Mouse (Mus musculus) embryonic facial prominence, embryonic 14.5 days (tissue): ENCODE measurements at regions not wholly inside any gene's neighbourhood (a gene's known extent, or its start where the extent isn't known, plus 50 kb on each side); places are given as distances from the start of the nearest gene placed in this dataset.
A peak's percentile ranks its signal among the peaks of the same experiment; 100 is the strongest.

ENCODE experiments used
- ATAC-seq: fragments of 200-750 bp; cut with Nextera tagmentation; 2 replicates; pipeline ENCODE4 v1.8.0; 2017; ENCODE audit warnings: low read depth, moderate number of reproducible peaks, moderate TSS enrichment
- DNase-seq: peaks from one replicate; pipeline ENCODE4 v3.0.0-alpha.2; 2015; ENCODE audit warnings: low spot score
- H3K27ac ChIP-seq: fragments of 300-500 bp; sonication (generic); replicated peaks from 2 replicates; pipeline ENCODE4 v1.5.1; 2014; ENCODE audit warnings: low read depth, mild to moderate bottlenecking, low read length, moderate library complexity
- H3K27me3 ChIP-seq: fragments of 300-500 bp; sonication (generic); replicated peaks from 2 replicates; pipeline ENCODE4 v1.6.1; 2014; ENCODE audit warnings: low read length; ENCODE audit not compliant: control insufficient read depth, insufficient read depth
- H3K36me3 ChIP-seq: fragments of 300-500 bp; sonication (generic); 2 replicates; pipeline ENCODE4 v1.6.1; 2014; ENCODE audit warnings: low read length, mixed read lengths; ENCODE audit not compliant: control insufficient read depth, insufficient read depth
- H3K4me1 ChIP-seq: fragments of 300-500 bp; sonication (generic); 2 replicates; pipeline ENCODE4 v1.6.1; 2014; ENCODE audit warnings: antibody characterized with exemption, low read length; ENCODE audit not compliant: control insufficient read depth, insufficient read depth
- H3K4me2 ChIP-seq: fragments of 300-500 bp; sonication (generic); 2 replicates; pipeline ENCODE4 v1.6.1; 2014; ENCODE audit warnings: low read depth, mild to moderate bottlenecking, low read length, moderate library complexity, mixed read lengths
- H3K4me3 ChIP-seq: fragments of 300-500 bp; sonication (generic); 2 replicates; pipeline ENCODE4 v1.5.1; 2014; ENCODE audit warnings: low read depth, mild to moderate bottlenecking, low read length
- H3K9ac ChIP-seq: fragments of 300-500 bp; sonication (generic); 2 replicates; pipeline ENCODE4 v1.6.1; 2014; ENCODE audit warnings: low read depth, mild to moderate bottlenecking, low read length, moderate library complexity, mixed read lengths
- H3K9me3 ChIP-seq: fragments of 300-500 bp; sonication (generic); 2 replicates; pipeline ENCODE4 v1.6.1; 2016; ENCODE audit warnings: low read length; ENCODE audit not compliant: control insufficient read depth
- WGBS: fragments of 180-500 bp; shearing (Covaris S2); extraction: QIAGEN DNeasy Blood & Tissue Kit; methylation state at CpG from one replicate; pipeline ENCODE4 v1.1.7; 2014; 5-methylcytosine and 5-hydroxymethylcytosine counted together

GRCm38 (mm10) chr9:99800076-99800475 lies 75.9 kb downstream of the Sox14 start:
- Histone ChIP-seq H3K4me2 (peak overlapping the region; percentile 72), H3K4me3 (peak overlapping the region; percentile 36), H3K27ac (no peak overlapping the region), H3K27me3 (no peaks in the 10 kb centered on the region), H3K9me3 (no peaks in the 10 kb centered on the region), H3K4me1 (peaks cover 14% of the 10 kb centered on the region; the same call in 1 of the 2 replicates), H3K36me3 (no peaks in the 10 kb centered on the region), H3K9ac (peak overlapping the region; percentile 49)
- DNase-seq = peak; percentile 33
- 4% methylated on average over 13 of the region's 13 CpGs for WGBS
- peak; percentile 20; the same call in 1 of the 2 replicates for ATAC-seq

- no peak overlapping the region for H3K27ac ChIP-seq
- peak overlapping the region; percentile 72 for H3K4me2 ChIP-seq
- peak overlapping the region; percentile 49 for H3K9ac ChIP-seq
- WGBS = under 1% methylated on average over 16 of the region's 16 CpGs
- DNase-seq = peak; percentile 77
- no peaks in the 10 kb centered on the region for H3K27me3 ChIP-seq
- peak overlapping the region; percentile 36 for H3K4me3 ChIP-seq
- H3K36me3 ChIP-seq = no peaks in the 10 kb centered on the region
- peak; percentile 92 for ATAC-seq
- peaks cover 14% of the 10 kb centered on the region; the same call in 1 of the 2 replicates for H3K4me1 ChIP-seq
- no peaks in the 10 kb centered on the region for H3K9me3 ChIP-seq
These were observed 76.5 kb downstream of the Sox14 start for GRCm38 (mm10) chr9:99799387-99800021.

- Histone ChIP-seq H3K27ac (no peak overlapping the region), H3K4me3 (no peak overlapping the region), H3K4me2 (no peak overlapping the region), H3K27me3 (no peaks in the 10 kb centered on the region), H3K9me3 (no peaks in the 10 kb centered on the region), H3K4me1 (peaks cover 14% of the 10 kb centered on the region; the same call in 1 of the 2 replicates), H3K9ac (no peak overlapping the region), H3K36me3 (no peaks in the 10 kb centered on the region)
- ATAC-seq (no peak), DNase-seq (peak; percentile 20)
- 64% methylated on average over 9 of the region's 9 CpGs for WGBS
These were observed 78.8 kb downstream of the Sox14 start for GRCm38 (mm10) chr9:99797066-99797770.

GRCm38 (mm10) chr9:99792700-99793099 lies 75.6 kb upstream of the Cldn18 start:
- Histone ChIP-seq H3K4me2 (no peak overlapping the region), H3K4me1 (no peaks in the 10 kb centered on the region), H3K9me3 (no peaks in the 10 kb centered on the region), H3K27ac (no peak overlapping the region), H3K9ac (no peak overlapping the region), H3K4me3 (no peak overlapping the region), H3K27me3 (no peaks in the 10 kb centered on the region), H3K36me3 (no peaks in the 10 kb centered on the region)
- ATAC-seq = no peak
- no peak for DNase-seq
- 73% methylated on average over 7 of the region's 7 CpGs for WGBS

- Histone ChIP-seq H3K9me3 (no peaks in the 10 kb centered on the region), H3K4me1 (no peaks in the 10 kb centered on the region), H3K9ac (no peak overlapping the region), H3K4me2 (no peak overlapping the region), H3K36me3 (no peaks in the 10 kb centered on the region), H3K4me3 (no peak overlapping the region), H3K27me3 (no peaks in the 10 kb centered on the region), H3K27ac (no peak overlapping the region)
- 65% methylated on average over 7 of the region's 7 CpGs for WGBS
- DNase-seq (no peak), ATAC-seq (no peak)
These were observed 69.8 kb upstream of the Cldn18 start for GRCm38 (mm10) chr9:99786864-99787263.

- ATAC-seq (no peak), DNase-seq (peak; percentile 36)
- Histone ChIP-seq H3K9me3 (no peaks in the 10 kb centered on the region), H3K4me1 (no peaks in the 10 kb centered on the region), H3K36me3 (no peaks in the 10 kb centered on the region), H3K4me2 (no peak overlapping the region), H3K27me3 (no peaks in the 10 kb centered on the region), H3K4me3 (no peak overlapping the region), H3K9ac (no peak overlapping the region), H3K27ac (no peak overlapping the region)
- WGBS = 81% methylated on average over 2 of the region's 2 CpGs
These were observed 66.1 kb upstream of the Cldn18 start for GRCm38 (mm10) chr9:99783156-99783555.

DNA sequence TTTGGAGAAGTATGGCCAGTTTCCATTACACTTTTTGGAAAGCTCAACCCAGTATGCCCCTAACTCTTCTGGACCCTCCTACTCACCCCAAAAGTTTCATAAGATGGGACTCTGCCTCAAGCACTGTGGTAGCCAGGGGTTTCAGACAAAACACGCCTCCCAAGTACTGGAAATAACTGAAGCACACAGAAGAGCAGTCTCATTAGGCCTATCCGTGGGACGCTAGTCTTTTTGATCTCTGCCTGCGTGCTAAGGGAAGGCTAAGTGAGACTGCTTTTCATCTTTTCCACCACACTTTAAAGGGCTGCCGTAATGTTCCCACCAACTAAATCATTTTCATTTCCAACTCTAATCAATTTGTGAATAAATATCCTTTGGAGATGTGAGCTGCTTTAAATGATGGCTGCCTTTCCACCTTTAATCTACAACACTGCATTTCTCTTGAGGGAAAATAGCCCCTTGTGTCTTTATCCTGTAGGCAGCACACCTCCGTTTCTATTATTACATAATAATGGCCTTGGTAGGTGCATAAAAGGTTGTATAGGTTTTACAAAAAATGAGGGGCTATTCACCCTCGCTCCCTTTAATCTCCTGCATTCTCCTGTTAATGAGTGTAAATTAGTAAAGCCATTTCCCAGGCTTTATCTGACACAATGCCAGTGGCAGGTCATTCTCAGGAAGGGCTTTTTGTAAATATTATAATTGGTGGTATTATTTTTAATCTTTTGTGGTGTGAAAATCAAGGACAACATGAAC lies 65.5 kb upstream of the Cldn18 start:
- ATAC-seq = no peak
- no peaks in the 10 kb centered on the region for H3K36me3 ChIP-seq
- H3K4me2 ChIP-seq = no peak overlapping the region
- H3K4me1 ChIP-seq = no peaks in the 10 kb centered on the region
- H3K9ac ChIP-seq = no peak overlapping the region
- H3K27me3 ChIP-seq = no peaks in the 10 kb centered on the region
- H3K9me3 ChIP-seq = no peaks in the 10 kb centered on the region
- no peak for DNase-seq
- 61% methylated on average over 7 of the region's 7 CpGs for WGBS
- H3K4me3 ChIP-seq = no peak overlapping the region
- no peak overlapping the region for H3K27ac ChIP-seq

- no peak for ATAC-seq
- Histone ChIP-seq H3K4me2 (no peak overlapping the region), H3K4me1 (no peaks in the 10 kb centered on the region), H3K27ac (no peak overlapping the region), H3K4me3 (no peak overlapping the region), H3K9ac (no peak overlapping the region), H3K36me3 (no peaks in the 10 kb centered on the region), H3K27me3 (no peaks in the 10 kb centered on the region), H3K9me3 (no peaks in the 10 kb centered on the region)
- 82% methylated on average over 4 of the region's 4 CpGs for WGBS
- DNase-seq = no peak
These were observed 61.8 kb upstream of the Cldn18 start for GRCm38 (mm10) chr9:99778871-99779270.
